Mouse (Mus musculus) MEL (cell line): ENCODE data around the gene S100a16. TPM values are rescaled to one million over a fixed set of nuclear protein-coding genes. Genes with fewer than 3 reads are reported as not detected.

Experiments
- DNase-seq: peaks from one replicate; pipeline ENCODE4 v3.0.0; 2011; ENCODE audit warnings: low read depth, low spot score
- H3K27ac ChIP-seq: 2 replicates; pipeline ENCODE4 v1.5.1; 2012; ENCODE audit warnings: low read depth, mild to moderate bottlenecking, control low read depth, low read length, moderate library complexity; ENCODE audit not compliant: control insufficient read depth
- H3K27me3 ChIP-seq, 2 experiments: fragments of 150-350 bp in 1 of 2; sonication (generic) in 1 of 2; 2 replicates each; pipeline ENCODE4 v1.6.1; 2012; ENCODE audit warnings: low read length in 2 of 2, mild to moderate bottlenecking in 2 of 2, improper control_type of control experiment in 1 of 2, moderate library complexity in 1 of 2; ENCODE audit not compliant: insufficient read depth in 2 of 2, control insufficient read depth in 1 of 2
- H3K36me3 ChIP-seq, 2 experiments: 2 replicates each; pipeline ENCODE4 v1.6.1; 2012 to 2014; ENCODE audit warnings: low read length in 2 of 2, improper control_type of control experiment in 1 of 2, inconsistent platforms in 1 of 2, mild to moderate bottlenecking in 1 of 2; ENCODE audit not compliant: insufficient read depth in 2 of 2, control insufficient read depth in 1 of 2
- H3K4me1 ChIP-seq, 2 experiments: fragments of 150-350 bp in 1 of 2; sonication (generic) in 1 of 2; 2 replicates each; pipeline ENCODE4 v1.6.1; 2012; ENCODE audit warnings: low read length in 2 of 2, improper control_type of control experiment in 1 of 2, mild to moderate bottlenecking in 1 of 2; ENCODE audit not compliant: insufficient read depth in 2 of 2, control insufficient read depth in 1 of 2
- H3K4me3 ChIP-seq, 2 experiments: fragments of 150-350 bp in 1 of 2; sonication (generic) in 1 of 2; 2 replicates each; pipeline ENCODE4 v1.5.1; 2012; ENCODE audit warnings: low read depth in 2 of 2, low read length in 2 of 2, mild to moderate bottlenecking in 2 of 2, moderate library complexity in 2 of 2, control low read depth in 1 of 2, improper control_type of control experiment in 1 of 2; ENCODE audit not compliant: control insufficient read depth in 1 of 2, insufficient read depth in 1 of 2
- H3K79me2 ChIP-seq: 2 replicates; pipeline ENCODE4 v1.6.1; 2012; ENCODE audit warnings: mild to moderate bottlenecking, low read length, moderate library complexity; ENCODE audit not compliant: control insufficient read depth, poor library complexity, insufficient read depth
- H3K9ac ChIP-seq: 2 replicates; pipeline ENCODE4 v1.6.1; 2012; ENCODE audit warnings: low read depth, mild to moderate bottlenecking, control low read depth, low read length, moderate library complexity; ENCODE audit not compliant: control insufficient read depth, poor library complexity, severe bottlenecking
- H3K9me3 ChIP-seq: fragments of 150-350 bp; sonication (generic); replicated peaks from 2 replicates; pipeline ENCODE4 v1.6.1; 2012; ENCODE audit warnings: mild to moderate bottlenecking, low read length, improper control_type of control experiment, moderate library complexity; ENCODE audit not compliant: insufficient read depth
- CHD1 ChIP-seq: IDR thresholded peaks from 2 replicates; pipeline ENCODE4 v1.6.1; 2012; ENCODE audit warnings: low read depth, mild to moderate bottlenecking, inconsistent platforms, low read length, improper control_type of control experiment
- CTCF ChIP-seq, 3 experiments: IDR thresholded peaks in 2 of 3; conservative IDR thresholded peaks in 1 of 3; 2 replicates each; pipeline ENCODE4 v1.5.1; 2011 to 2012; ENCODE audit warnings: low read length in 3 of 3, low read depth in 2 of 3, mild to moderate bottlenecking in 2 of 3, improper control_type of control experiment in 1 of 3, inconsistent platforms in 1 of 3, mixed read lengths in 1 of 3, moderate library complexity in 1 of 3; ENCODE audit not compliant: control insufficient read depth in 1 of 3, insufficient read depth in 1 of 3, poor library complexity in 1 of 3, severe bottlenecking in 1 of 3
- E2F4 ChIP-seq: IDR thresholded peaks from 2 replicates; pipeline ENCODE4 v1.6.1; 2011; ENCODE audit warnings: low read depth, low read length, improper control_type of control experiment, borderline replicate concordance
- ELF1 ChIP-seq: IDR thresholded peaks from 2 replicates; pipeline ENCODE4 v1.6.1; 2014; ENCODE audit warnings: low read depth, mild to moderate bottlenecking, inconsistent platforms, low read length, improper control_type of control experiment, moderate library complexity
- GATA1 ChIP-seq: IDR thresholded peaks from 2 replicates; pipeline ENCODE4 v1.6.1; 2011; ENCODE audit warnings: low read depth, low read length, improper control_type of control experiment
- HCFC1 ChIP-seq: IDR thresholded peaks from 2 replicates; pipeline ENCODE4 v1.6.1; 2012; ENCODE audit warnings: low read depth, mild to moderate bottlenecking, inconsistent platforms, low read length, improper control_type of control experiment, moderate library complexity
- JUND ChIP-seq: IDR thresholded peaks from 2 replicates; pipeline ENCODE4 v1.6.1; 2011; ENCODE audit warnings: low read depth, mild to moderate bottlenecking, improper control_type of control experiment, low read length
- KAT2A ChIP-seq: conservative IDR thresholded peaks from 2 replicates; pipeline ENCODE4 v1.6.1; 2012; ENCODE audit warnings: low read depth, low read length, improper control_type of control experiment, inconsistent platforms
- MAFK ChIP-seq: IDR thresholded peaks from 2 replicates; pipeline ENCODE4 v1.6.1; 2011; ENCODE audit warnings: low read depth, mild to moderate bottlenecking, low read length, improper control_type of control experiment, borderline replicate concordance
- MAZ ChIP-seq: IDR thresholded peaks from 2 replicates; pipeline ENCODE4 v1.6.1; 2012; ENCODE audit warnings: low read depth, mild to moderate bottlenecking, inconsistent platforms, low read length, improper control_type of control experiment
- MEF2A ChIP-seq: IDR thresholded peaks from 2 replicates; pipeline ENCODE4 v1.6.1; 2014; ENCODE audit warnings: low read depth, mild to moderate bottlenecking, inconsistent platforms, low read length, improper control_type of control experiment; ENCODE audit not compliant: poor library complexity, insufficient replicate concordance, severe bottlenecking; ENCODE audit errors: extremely low read depth
- MYB ChIP-seq: IDR thresholded peaks from 2 replicates; pipeline ENCODE4 v1.6.1; 2011; ENCODE audit warnings: mild to moderate bottlenecking, low read depth, low read length, improper control_type of control experiment
- MYC ChIP-seq: IDR thresholded peaks from 2 replicates; pipeline ENCODE4 v1.6.1; 2011; ENCODE audit warnings: low read depth, mild to moderate bottlenecking, low read length, improper control_type of control experiment, moderate library complexity
- NELFE ChIP-seq: IDR thresholded peaks from 2 replicates; pipeline ENCODE4 v1.6.1; 2011; ENCODE audit warnings: low read depth, low read length, improper control_type of control experiment
- NRF1 ChIP-seq: IDR thresholded peaks from 2 replicates; pipeline ENCODE4 v1.6.1; 2014; ENCODE audit warnings: low read depth, mild to moderate bottlenecking, inconsistent platforms, low read length, improper control_type of control experiment, moderate library complexity; ENCODE audit not compliant: poor library complexity, insufficient read depth, severe bottlenecking
- POLR2AphosphoS5 ChIP-seq: IDR thresholded peaks from 2 replicates; pipeline ENCODE4 v1.6.1; 2012; ENCODE audit warnings: low read depth, borderline replicate concordance, mild to moderate bottlenecking, inconsistent platforms, low read length, moderate library complexity, mixed read lengths
- RCOR1 ChIP-seq: IDR thresholded peaks from 2 replicates; pipeline ENCODE4 v1.6.1; 2012; ENCODE audit warnings: low read depth, mild to moderate bottlenecking, inconsistent platforms, low read length, improper control_type of control experiment
- TCF12 ChIP-seq: IDR thresholded peaks from 2 replicates; pipeline ENCODE4 v1.6.1; 2014; ENCODE audit warnings: low read depth, mild to moderate bottlenecking, inconsistent platforms, low read length, improper control_type of control experiment, moderate library complexity
- UBTF ChIP-seq: IDR thresholded peaks from 2 replicates; pipeline ENCODE4 v1.6.1; 2012; ENCODE audit warnings: low read depth, mild to moderate bottlenecking, inconsistent platforms, low read length, improper control_type of control experiment, moderate library complexity, borderline replicate concordance; ENCODE audit not compliant: insufficient read depth
- USF1 ChIP-seq: IDR thresholded peaks from 2 replicates; pipeline ENCODE4 v1.6.1; 2014; ENCODE audit warnings: low read depth, mild to moderate bottlenecking, inconsistent platforms, low read length, improper control_type of control experiment, moderate library complexity
- USF2 ChIP-seq, 2 experiments: IDR thresholded peaks; 2 replicates each; pipeline ENCODE4 v1.6.1; 2011 to 2012; ENCODE audit warnings: improper control_type of control experiment in 2 of 2, low read length in 2 of 2, borderline replicate concordance in 1 of 2, inconsistent platforms in 1 of 2, low read depth in 1 of 2, mild to moderate bottlenecking in 1 of 2; ENCODE audit not compliant: insufficient read depth in 1 of 2
- ZNF384 ChIP-seq: IDR thresholded peaks from 2 replicates; pipeline ENCODE4 v1.6.1; 2012; ENCODE audit warnings: low read depth, mild to moderate bottlenecking, inconsistent platforms, low read length, improper control_type of control experiment
- polyA plus RNA-seq, 2 experiments: library from polyadenylated mRNA; stranded (reverse) in 1 of 2; unstranded in 1 of 2; fragments of >175 nt in 1 of 2; fragments of >200 nt in 1 of 2; gene quantifications; 2 replicates each; pipeline versions ENCODE4 v1.2.1 to v1.2.4; 2012; ENCODE audit warnings: low replicate concordance in 2 of 2, low read depth in 1 of 2; ENCODE audit not compliant: insufficient read length in 2 of 2, insufficient read depth in 1 of 2, missing spikeins in 1 of 2
- total RNA-seq: library from RNA; depleted of rRNA; stranded (reverse); fragments of 300-350 nt; gene quantifications from 2 replicates; pipeline ENCODE4 v1.2.3, GENCODE M21; 2012

Gene S100a16
- total and polyA plus RNA-seq, 3 experiments, result not detected

DNA sequence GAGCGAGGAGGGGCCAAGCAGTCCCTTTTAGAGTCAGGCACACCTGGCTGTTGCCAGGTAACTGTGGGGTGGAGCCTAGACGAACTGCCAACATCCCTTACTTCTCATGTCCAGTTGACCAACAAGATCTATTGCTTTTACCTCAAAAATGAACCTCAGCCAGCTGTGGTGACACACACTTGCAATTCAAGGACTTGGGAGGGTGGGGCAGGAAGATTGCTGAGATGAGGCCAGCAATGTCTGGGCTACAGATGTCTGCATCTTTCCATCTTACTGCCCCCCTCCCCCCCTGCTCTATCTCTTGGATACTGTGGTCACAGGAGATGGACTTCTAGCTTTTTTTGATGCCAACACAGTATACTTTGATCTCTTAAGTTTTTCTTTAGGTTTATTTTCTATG, 15.2 kb downstream of the S100a16 start:
- H3K27me3 ChIP-seq, result peaks cover 20 to 46% of the 10 kb centered on the region in 2 experiments
- no peak overlapping the region for H3K9ac ChIP-seq
- H3K79me2 ChIP-seq, result no peaks in the 10 kb centered on the region
- H3K9me3 ChIP-seq, result no peaks in the 10 kb centered on the region
- DNase-seq, result no peak
- H3K27ac ChIP-seq, result no peak overlapping the region
- no peak overlapping the region for H3K4me3 ChIP-seq
- TF ChIP-seq HCFC1, result no peak
- no peak for TF ChIP-seq CHD1
- no peak for TF ChIP-seq MYC
- no peak for TF ChIP-seq MAZ
- no peak for TF ChIP-seq MAFK
- H3K36me3 ChIP-seq, result no peaks in the 10 kb centered on the region
- H3K4me1 ChIP-seq, result no peaks in the 10 kb centered on the region; a peak in 1 of 4 replicates

- Histone ChIP-seq H3K4me1 (no peaks in the 10 kb centered on the region; a peak in 1 of 4 replicates), H3K4me3 (no peak overlapping the region), H3K36me3 (no peaks in the 10 kb centered on the region), H3K9me3 (no peaks in the 10 kb centered on the region), H3K27me3 (peaks cover 28 to 42% of the 10 kb centered on the region in 2 experiments), H3K27ac (no peak overlapping the region), H3K9ac (no peak overlapping the region), H3K79me2 (no peaks in the 10 kb centered on the region)
- TF ChIP-seq GATA1 (no peak), ELF1 (no peak), KAT2A (no peak), USF2 (IDR thresholded peaks at IDR 0.05; ENCODE audit: borderline replicate concordance in 1 of 2, insufficient read depth in 1 of 2, low read depth in 1 of 2, low read length in 2 of 2) (no peak), UBTF (no peak), POLR2AphosphoS5 (no peak), MEF2A (no peak), ZNF384 (no peak), USF1 (no peak), JUND (no peak), MYB (no peak), RCOR1 (no peak), NRF1 (no peak), CHD1 (no peak), MAZ (no peak), E2F4 (no peak), NELFE (no peak), TCF12 (no peak), CTCF (IDR thresholded peaks at IDR 0.05 in 2 of 3, conservative IDR thresholded peaks at IDR 0.05 in 1 of 3; ENCODE audit: control insufficient read depth in 1 of 3, insufficient read depth in 1 of 3, low read depth in 2 of 3, low read length in 3 of 3, poor library complexity in 1 of 3, severe bottlenecking in 1 of 3) (no peak)
- no peak for DNase-seq
These were observed 18.9 kb downstream of the S100a16 start for GRCm38 (mm10) chr3:90555954-90556353.
